Mouse (Mus musculus): ENCODE results near the gene Unc50.

DNA sequence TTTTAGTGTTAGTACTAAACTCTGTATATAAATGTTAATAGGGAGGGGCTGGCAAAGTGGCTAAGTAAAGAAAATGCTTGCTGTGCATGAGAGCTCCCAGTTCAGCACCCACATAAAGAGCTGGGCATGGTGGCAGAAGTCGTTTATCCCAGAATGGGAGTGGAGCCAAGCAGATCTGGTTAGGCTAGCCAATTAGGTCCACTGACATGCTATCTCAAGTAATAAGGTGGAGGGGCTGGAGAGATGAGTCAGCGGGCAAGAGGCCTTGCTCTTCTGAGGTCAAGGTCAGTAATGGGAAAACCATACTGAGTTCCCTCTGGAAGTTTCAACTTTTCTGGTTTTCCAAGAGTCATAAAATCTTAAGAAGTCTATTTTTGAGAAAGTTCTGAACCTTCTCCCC lies 1.0 kb upstream of the Unc50 start:
- no peak for TF ChIP-seq CTCF (IDR thresholded peaks at IDR 0.05 in 2 of 3, conservative IDR thresholded peaks at IDR 0.05 in 1 of 3; ENCODE audit: control insufficient read depth in 1 of 3, insufficient read depth in 1 of 3, low read depth in 2 of 3, low read length in 3 of 3, poor library complexity in 1 of 3, severe bottlenecking in 1 of 3)
- TF ChIP-seq EP300 (IDR thresholded peaks at IDR 0.05; ENCODE audit: low read depth in 1 of 2, low read length in 2 of 2), result no peak
- TF ChIP-seq NRF1 (IDR thresholded peaks at IDR 0.05; ENCODE audit: insufficient read depth, low read depth, low read length, poor library complexity, severe bottlenecking), result no peak
- TF ChIP-seq POLR2A (IDR thresholded peaks at IDR 0.05; ENCODE audit: control insufficient read depth in 1 of 2, insufficient read depth in 1 of 2, low read depth in 1 of 2, low read length in 2 of 2, poor library complexity in 1 of 2), result no peak
- TF ChIP-seq MEF2A (IDR thresholded peaks at IDR 0.05; ENCODE audit: extremely low read depth, insufficient replicate concordance, low read depth, low read length, poor library complexity, severe bottlenecking), result no peak
- no peak for TF ChIP-seq GATA1 (IDR thresholded peaks at IDR 0.05; ENCODE audit: low read depth, low read length)
- no peak for TF ChIP-seq TAL1 (IDR thresholded peaks at IDR 0.05; ENCODE audit: low read length)
- TF ChIP-seq TCF12 (IDR thresholded peaks at IDR 0.05; ENCODE audit: low read depth, low read length), result no peak; the same call in 1 of the 2 replicates
- no peak for TF ChIP-seq ZMIZ1 (IDR thresholded peaks at IDR 0.05; ENCODE audit: low read depth, low read length)

All from MEL (cell line).